Mouse (Mus musculus): ENCODE data around the gene Alg12. TPM values are rescaled to one million over a fixed set of nuclear protein-coding genes. Genes with fewer than 3 reads are reported as not detected.

Alg12 gene
- polyA plus RNA-seq, 1 experiment from 2014 or later, result 5.6 TPM

- no peak for ATAC-seq (ENCODE audit: low read depth)
- no peaks in the 10 kb centered on the region for H3K27me3 ChIP-seq
- H3K27ac ChIP-seq, result peak overlapping the region; percentile 54; the same call in 1 of the 2 replicates
- no peak overlapping the region for H3K4me3 ChIP-seq (replicated peaks)
- H3K36me3 ChIP-seq, result peaks cover 76% of the 10 kb centered on the region
- H3K4me1 ChIP-seq (replicated peaks), result peaks cover 79% of the 10 kb centered on the region
- no peaks in the 10 kb centered on the region for H3K9me3 ChIP-seq (replicated peaks)
- no peak for DNase-seq
- 82% methylated on average over 3 of the region's 3 CpGs for WGBS (ENCODE audit: insufficient replicate concordance)
- H3K4me2 ChIP-seq, result no peak overlapping the region
- no peak overlapping the region for H3K9ac ChIP-seq
These were observed 61.1 kb downstream of the Alg12 start for GRCm38 (mm10) chr15:88758061-88758460.

DNA sequence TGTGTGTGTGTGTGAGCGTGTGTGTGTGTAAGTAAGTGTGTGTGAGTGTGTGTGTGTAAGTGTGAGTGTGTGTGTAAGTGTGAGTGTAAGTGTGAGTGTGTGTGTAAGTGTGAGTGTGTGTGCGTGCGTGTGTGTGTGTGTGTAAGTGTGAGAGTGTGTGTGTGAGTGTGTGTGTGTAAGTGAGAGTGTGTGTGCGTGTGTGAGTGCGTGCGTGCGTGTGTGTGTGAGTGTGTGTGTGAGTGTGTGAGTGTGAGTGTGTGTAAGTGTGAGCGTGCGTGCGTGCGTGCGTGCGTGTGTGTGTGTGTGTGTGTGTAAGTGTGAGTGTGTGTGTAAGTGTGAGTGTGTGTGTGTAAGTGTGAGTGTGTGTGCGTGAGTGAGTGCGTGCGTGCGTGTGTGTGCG lies 63.4 kb downstream of the Alg12 start:
- DNase-seq (no peak), ATAC-seq (ENCODE audit: low read depth) (no peak)
- no peak overlapping the region for H3K4me2 ChIP-seq
- no peak overlapping the region for H3K4me3 ChIP-seq (replicated peaks)
- H3K9ac ChIP-seq, result no peak overlapping the region
- no peak overlapping the region for H3K27ac ChIP-seq
- H3K36me3 ChIP-seq, result peaks cover 55% of the 10 kb centered on the region
- H3K9me3 ChIP-seq (replicated peaks), result no peaks in the 10 kb centered on the region
- WGBS (ENCODE audit: insufficient replicate concordance), result 96% methylated on average over 18 of the region's 18 CpGs
- no peaks in the 10 kb centered on the region for H3K27me3 ChIP-seq
- peaks cover 63% of the 10 kb centered on the region for H3K4me1 ChIP-seq (replicated peaks)

Other genes starting within 250 kb of the Alg12 start
- not detected in 2 replicates for gene Zdhhc25, start 219.0 kb downstream of the Alg12 start, polyA plus RNA-seq (2015; fragmentation: Nextera tagmentation; extraction: Ambion mirVana)
- gene Brd1, start 85.1 kb downstream of the Alg12 start, polyA plus RNA-seq (2015; fragmentation: Nextera tagmentation; extraction: Ambion mirVana), result 5.5 and 6.0 TPM in 2 replicates
- 10.5 and 13.3 TPM in 2 replicates for gene Zbed4, start 67.7 kb downstream of the Alg12 start, polyA plus RNA-seq (2015; fragmentation: Nextera tagmentation; extraction: Ambion mirVana)
- gene Creld2, start 328 bp upstream of the Alg12 start, polyA plus RNA-seq (2015; fragmentation: Nextera tagmentation; extraction: Ambion mirVana), result 49.6 and 55.4 TPM in 2 replicates
- gene Pim3, start 42.9 kb upstream of the Alg12 start, polyA plus RNA-seq (2015; fragmentation: Nextera tagmentation; extraction: Ambion mirVana), result 13.8 and 15.1 TPM in 2 replicates
- gene Ttll8, start 135.1 kb upstream of the Alg12 start, polyA plus RNA-seq (2015; fragmentation: Nextera tagmentation; extraction: Ambion mirVana), result not detected in 2 replicates
- gene Mlc1, start 159.7 kb upstream of the Alg12 start, polyA plus RNA-seq (2015; fragmentation: Nextera tagmentation; extraction: Ambion mirVana), result 0.03 TPM in 1 of 2 replicates, not detected in the other
- not detected in 2 replicates for gene Mov10l1, start 163.6 kb upstream of the Alg12 start, polyA plus RNA-seq (2015; fragmentation: Nextera tagmentation; extraction: Ambion mirVana)
- gene Panx2, start 240.4 kb upstream of the Alg12 start, polyA plus RNA-seq (2015; fragmentation: Nextera tagmentation; extraction: Ambion mirVana), result not detected in 2 replicates

All from liver, embryonic 13.5 days (tissue).